Mouse (Mus musculus): ENCODE measurements around the gene Ripk3. TPM values are rescaled to one million over a fixed set of nuclear protein-coding genes. Genes with fewer than 3 reads are reported as not detected.
A peak's percentile ranks its signal among the peaks of the same experiment; 100 is the strongest.

The Ripk3 gene
- polyA plus RNA-seq, 1 experiment from 2014 or later, result 3.2 TPM

DNA sequence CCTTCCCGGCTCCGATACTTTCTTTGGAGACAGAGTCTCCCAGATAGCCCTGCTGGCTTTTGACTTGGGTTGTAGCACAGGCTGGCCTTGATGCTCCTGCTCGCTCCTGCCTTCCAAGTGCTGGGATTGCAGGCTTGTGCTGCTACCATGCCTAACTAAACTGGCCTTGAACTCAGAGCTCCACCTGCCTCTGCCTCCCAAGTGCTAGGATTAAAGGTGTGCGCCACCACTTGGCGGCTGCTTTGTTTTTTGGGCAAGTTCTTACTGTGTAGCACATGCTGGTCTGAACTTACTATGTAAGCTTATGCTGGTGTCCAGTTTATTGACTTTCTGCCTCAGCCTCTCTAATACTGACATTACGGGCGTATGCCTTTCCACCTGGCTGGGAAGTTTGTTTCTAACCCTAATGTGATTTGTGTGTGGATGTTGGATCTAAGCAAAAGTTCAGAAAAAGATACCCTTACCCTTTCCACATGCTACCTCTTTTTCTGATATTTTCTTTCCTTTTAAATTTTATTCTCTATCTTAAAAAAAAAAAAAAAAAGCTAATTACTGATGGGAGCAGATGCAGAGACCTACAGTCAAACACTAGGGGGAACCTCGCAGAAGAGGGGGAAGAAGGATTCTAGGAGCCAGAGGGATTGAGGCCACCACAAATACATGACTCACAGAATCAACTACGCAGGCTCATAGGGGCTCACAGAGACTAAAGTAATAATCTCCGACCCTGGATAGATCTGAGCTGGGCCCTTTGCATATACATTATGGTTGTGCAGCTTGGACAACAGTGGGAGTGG is 41.4 kb downstream of the Ripk3 start:
- ATAC-seq, result no peak
- Histone ChIP-seq H3K4me1 (replicated peaks; ENCODE audit: control insufficient read depth, insufficient read depth, low read length) (peaks cover 31% of the 10 kb centered on the region), H3K4me3 (replicated peaks; ENCODE audit: low read length) (no peak overlapping the region), H3K27ac (ENCODE audit: low read length) (no peak overlapping the region), H3K9me3 (ENCODE audit: control insufficient read depth, low read length) (no peaks in the 10 kb centered on the region), H3K9ac (replicated peaks; ENCODE audit: low read depth, low read length) (no peak overlapping the region), H3K27me3 (replicated peaks; ENCODE audit: control insufficient read depth, insufficient read depth, low read length) (no peaks in the 10 kb centered on the region), H3K4me2 (ENCODE audit: low read length) (peak overlapping the region; percentile 84; the same call in 1 of the 2 replicates), H3K36me3 (ENCODE audit: control insufficient read depth, insufficient read depth) (peaks cover 19% of the 10 kb centered on the region)
- 90% methylated on average over 10 of the region's 10 CpGs for WGBS

GRCm38 (mm10) chr14:55745861-55746237 is 42.8 kb downstream of the Ripk3 start:
- Histone ChIP-seq H3K4me3 (replicated peaks; ENCODE audit: low read length) (peak overlapping the region; percentile 86), H3K9me3 (ENCODE audit: control insufficient read depth, low read length) (no peaks in the 10 kb centered on the region), H3K9ac (replicated peaks; ENCODE audit: low read depth, low read length) (peak overlapping the region; percentile 81), H3K27ac (ENCODE audit: low read length) (peak overlapping the region; percentile 33; the same call in 1 of the 2 replicates), H3K4me1 (replicated peaks; ENCODE audit: control insufficient read depth, insufficient read depth, low read length) (peaks cover 31% of the 10 kb centered on the region), H3K36me3 (ENCODE audit: control insufficient read depth, insufficient read depth) (peaks cover 12% of the 10 kb centered on the region), H3K27me3 (replicated peaks; ENCODE audit: control insufficient read depth, insufficient read depth, low read length) (no peaks in the 10 kb centered on the region), H3K4me2 (ENCODE audit: low read length) (peak overlapping the region; percentile 84)
- under 1% methylated on average over 31 of the region's 31 CpGs for WGBS
- ATAC-seq, result no peak

DNA sequence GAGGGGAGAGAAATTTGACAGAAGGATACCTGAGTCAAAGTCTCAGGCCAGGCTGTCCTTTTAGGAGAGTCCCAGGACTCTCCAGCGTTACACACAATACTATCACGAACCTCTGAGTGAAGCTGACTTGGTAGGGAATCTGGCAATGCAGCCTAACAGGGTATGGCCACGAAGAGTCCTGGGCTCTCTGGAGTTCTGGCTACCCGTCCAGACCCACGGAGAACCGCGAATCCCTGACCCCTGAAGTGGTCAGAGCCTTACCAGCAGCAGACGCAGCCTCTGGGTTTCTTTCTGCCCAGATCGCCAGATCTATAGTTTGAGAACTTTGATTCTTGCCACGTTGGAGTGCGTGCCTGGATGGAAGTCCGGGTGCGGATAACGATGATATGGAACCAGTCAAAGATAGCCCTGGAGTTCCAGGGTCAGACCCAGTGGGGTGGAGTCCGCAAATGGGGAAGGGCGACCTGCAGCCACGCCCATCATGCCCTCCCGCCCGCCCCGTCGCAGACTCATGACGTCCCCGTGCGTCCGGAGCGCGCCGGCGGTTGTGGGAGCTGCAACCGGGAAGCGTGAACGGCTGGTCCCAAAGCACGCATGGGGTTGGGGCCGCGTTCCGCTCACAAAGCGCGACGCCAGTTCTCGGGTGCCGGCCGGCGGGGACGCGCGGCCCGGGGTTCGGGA is 43.3 kb downstream of the Ripk3 start, which contains the start of the genes Dhrs1 and Nop9:
Dhrs1 (minus strand) TSS at position 511 of the 681 bp plus-strand sequence.
Nop9 (plus strand) TSS at position 514 of the 681 bp plus-strand sequence.
- Histone ChIP-seq H3K9ac (replicated peaks; ENCODE audit: low read depth, low read length) (peak within 1 kb of the TSS; percentile 81), H3K27me3 (replicated peaks; ENCODE audit: control insufficient read depth, insufficient read depth, low read length) (no peaks in the 10 kb centered on the region), H3K9me3 (ENCODE audit: control insufficient read depth, low read length) (no peaks in the 10 kb centered on the region), H3K4me3 (replicated peaks; ENCODE audit: low read length) (peak within 1 kb of the TSS; percentile 86), H3K4me2 (ENCODE audit: low read length) (peak within 1 kb of the TSS; percentile 84), H3K4me1 (replicated peaks; ENCODE audit: control insufficient read depth, insufficient read depth, low read length) (peaks cover 31% of the 10 kb centered on the region), H3K27ac (ENCODE audit: low read length) (peak within 1 kb of the TSS; percentile 33; the same call in 1 of the 2 replicates), H3K36me3 (ENCODE audit: control insufficient read depth, insufficient read depth) (peaks cover 9% of the 10 kb centered on the region)
- ATAC-seq, result peak; percentile 75
- 1% methylated on average over 48 of the region's 48 CpGs for WGBS

GRCm38 (mm10) chr14:55743711-55744110 is 45.0 kb downstream of the Ripk3 start:
- Histone ChIP-seq H3K4me3 (replicated peaks; ENCODE audit: low read length) (no peak overlapping the region), H3K9ac (replicated peaks; ENCODE audit: low read depth, low read length) (no peak overlapping the region; the same call in 1 of the 2 replicates), H3K27ac (ENCODE audit: low read length) (no peak overlapping the region), H3K9me3 (ENCODE audit: control insufficient read depth, low read length) (no peaks in the 10 kb centered on the region), H3K36me3 (ENCODE audit: control insufficient read depth, insufficient read depth) (peaks cover 7% of the 10 kb centered on the region), H3K27me3 (replicated peaks; ENCODE audit: control insufficient read depth, insufficient read depth, low read length) (no peaks in the 10 kb centered on the region), H3K4me2 (ENCODE audit: low read length) (0 out of 2 replicates have a peak overlapping the region, but pooled peaks have one; percentile 16), H3K4me1 (replicated peaks; ENCODE audit: control insufficient read depth, insufficient read depth, low read length) (peaks cover 31% of the 10 kb centered on the region)
- ATAC-seq, result peak; percentile 70
- WGBS, result 22% methylated on average over 10 of the region's 10 CpGs

- Histone ChIP-seq H3K9ac (replicated peaks; ENCODE audit: low read depth, low read length) (no peak overlapping the region), H3K4me2 (ENCODE audit: low read length) (no peak overlapping the region), H3K4me1 (replicated peaks; ENCODE audit: control insufficient read depth, insufficient read depth, low read length) (no peaks in the 10 kb centered on the region), H3K4me3 (replicated peaks; ENCODE audit: low read length) (no peak overlapping the region), H3K27me3 (replicated peaks; ENCODE audit: control insufficient read depth, insufficient read depth, low read length) (no peaks in the 10 kb centered on the region), H3K36me3 (ENCODE audit: control insufficient read depth, insufficient read depth) (peaks cover 7% of the 10 kb centered on the region), H3K9me3 (ENCODE audit: control insufficient read depth, low read length) (no peaks in the 10 kb centered on the region), H3K27ac (ENCODE audit: low read length) (no peak overlapping the region)
- 85% methylated on average over 9 of the region's 9 CpGs for WGBS
- ATAC-seq, result no peak
Measured at GRCm38 (mm10) chr14:55737086-55737687, 51.5 kb downstream of the Ripk3 start.

- H3K36me3 ChIP-seq (ENCODE audit: control insufficient read depth, insufficient read depth), result peaks cover 7% of the 10 kb centered on the region
- no peaks in the 10 kb centered on the region for H3K9me3 ChIP-seq (ENCODE audit: control insufficient read depth, low read length)
- ATAC-seq, result no peak
- H3K9ac ChIP-seq (replicated peaks; ENCODE audit: low read depth, low read length), result no peak overlapping the region
- peaks cover 4% of the 10 kb centered on the region for H3K4me1 ChIP-seq (replicated peaks; ENCODE audit: control insufficient read depth, insufficient read depth, low read length)
- H3K4me2 ChIP-seq (ENCODE audit: low read length), result no peak overlapping the region
- no peaks in the 10 kb centered on the region for H3K27me3 ChIP-seq (replicated peaks; ENCODE audit: control insufficient read depth, insufficient read depth, low read length)
- H3K4me3 ChIP-seq (replicated peaks; ENCODE audit: low read length), result no peak overlapping the region
- no peak overlapping the region for H3K27ac ChIP-seq (ENCODE audit: low read length)
- 83% methylated on average over 4 of the region's 4 CpGs for WGBS
Measured at GRCm38 (mm10) chr14:55735758-55736157, 52.9 kb downstream of the Ripk3 start.

DNA sequence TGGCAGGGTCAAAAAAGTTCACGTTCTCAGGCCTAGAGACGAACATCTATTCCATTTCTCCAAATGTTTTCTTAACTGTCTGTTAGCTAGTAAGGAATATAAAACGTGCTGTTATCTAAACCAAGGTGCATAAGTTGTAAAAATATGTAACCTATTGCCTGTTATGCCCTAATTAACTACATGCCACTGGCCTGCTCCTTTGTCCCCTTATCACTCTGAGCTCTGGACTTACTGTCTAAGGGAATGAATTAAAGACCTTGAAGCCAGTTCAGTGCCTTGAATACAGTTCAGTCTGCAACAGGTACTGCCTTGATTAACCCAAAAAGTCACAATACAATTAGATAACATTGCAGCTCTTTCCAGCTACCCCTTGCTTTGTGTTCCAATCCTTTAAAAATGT is 53.3 kb downstream of the Ripk3 start:
- Histone ChIP-seq H3K9me3 (ENCODE audit: control insufficient read depth, low read length) (no peaks in the 10 kb centered on the region), H3K4me1 (replicated peaks; ENCODE audit: control insufficient read depth, insufficient read depth, low read length) (peaks cover 8% of the 10 kb centered on the region), H3K9ac (replicated peaks; ENCODE audit: low read depth, low read length) (no peak overlapping the region), H3K27me3 (replicated peaks; ENCODE audit: control insufficient read depth, insufficient read depth, low read length) (no peaks in the 10 kb centered on the region), H3K4me2 (ENCODE audit: low read length) (no peak overlapping the region), H3K4me3 (replicated peaks; ENCODE audit: low read length) (no peak overlapping the region), H3K36me3 (ENCODE audit: control insufficient read depth, insufficient read depth) (peaks cover 7% of the 10 kb centered on the region), H3K27ac (ENCODE audit: low read length) (no peak overlapping the region)
- no peak for ATAC-seq
- WGBS, result 72% methylated on average over 3 of the region's 3 CpGs

All from forebrain, embryonic 16.5 days (tissue).